Mouse (Mus musculus) testis, adult 2 months (tissue): ENCODE results near the gene Tubgcp4. TPM values are rescaled to one million over a fixed set of nuclear protein-coding genes. Genes with fewer than 3 reads are reported as not detected.

ENCODE experiments used
- H3K27ac ChIP-seq: fragments of 200-500 bp; 2 replicates; pipeline ENCODE4 v1.5.1; 2012; ENCODE audit warnings: low read depth, low read length; ENCODE audit not compliant: control insufficient read depth, insufficient read depth
- H3K27me3 ChIP-seq: fragments of 200-500 bp; 2 replicates; pipeline ENCODE4 v1.6.1; 2012; ENCODE audit warnings: mild to moderate bottlenecking, low read length, moderate library complexity; ENCODE audit not compliant: control insufficient read depth, insufficient read depth
- H3K36me3 ChIP-seq: fragments of 200-500 bp; 2 replicates; pipeline ENCODE4 v1.6.1; 2012; ENCODE audit warnings: mild to moderate bottlenecking, low read length; ENCODE audit not compliant: control insufficient read depth, insufficient read depth
- H3K4me1 ChIP-seq: fragments of 200-500 bp; 2 replicates; pipeline ENCODE4 v1.6.1; 2012; ENCODE audit warnings: low read length; ENCODE audit not compliant: control insufficient read depth, insufficient read depth
- H3K4me3 ChIP-seq: fragments of 200-500 bp; 2 replicates; pipeline ENCODE4 v1.5.1; 2012; ENCODE audit warnings: low read depth, mild to moderate bottlenecking, low read length, moderate library complexity, mixed read lengths; ENCODE audit not compliant: control insufficient read depth
- CTCF ChIP-seq: fragments of 200-500 bp; IDR thresholded peaks from 2 replicates; pipeline ENCODE4 v1.5.1; 2012; ENCODE audit warnings: low read depth, mild to moderate bottlenecking, inconsistent platforms, low read length, moderate library complexity; ENCODE audit not compliant: control insufficient read depth, insufficient read depth, insufficient replicate concordance
- POLR2A ChIP-seq: fragments of 200-500 bp; IDR thresholded peaks from 2 replicates; pipeline ENCODE4 v1.6.1; 2012; ENCODE audit warnings: low read depth, mild to moderate bottlenecking, inconsistent platforms, low read length, moderate library complexity; ENCODE audit not compliant: control insufficient read depth
- polyA plus RNA-seq: library from polyadenylated mRNA; depleted of rRNA; stranded (reverse); fragments of >200 nt; gene quantifications from 2 replicates; pipeline ENCODE4 v1.2.3, GENCODE M21; 2012

The Tubgcp4 gene
- polyA plus RNA-seq, 1 experiment, result 36.3 TPM

DNA sequence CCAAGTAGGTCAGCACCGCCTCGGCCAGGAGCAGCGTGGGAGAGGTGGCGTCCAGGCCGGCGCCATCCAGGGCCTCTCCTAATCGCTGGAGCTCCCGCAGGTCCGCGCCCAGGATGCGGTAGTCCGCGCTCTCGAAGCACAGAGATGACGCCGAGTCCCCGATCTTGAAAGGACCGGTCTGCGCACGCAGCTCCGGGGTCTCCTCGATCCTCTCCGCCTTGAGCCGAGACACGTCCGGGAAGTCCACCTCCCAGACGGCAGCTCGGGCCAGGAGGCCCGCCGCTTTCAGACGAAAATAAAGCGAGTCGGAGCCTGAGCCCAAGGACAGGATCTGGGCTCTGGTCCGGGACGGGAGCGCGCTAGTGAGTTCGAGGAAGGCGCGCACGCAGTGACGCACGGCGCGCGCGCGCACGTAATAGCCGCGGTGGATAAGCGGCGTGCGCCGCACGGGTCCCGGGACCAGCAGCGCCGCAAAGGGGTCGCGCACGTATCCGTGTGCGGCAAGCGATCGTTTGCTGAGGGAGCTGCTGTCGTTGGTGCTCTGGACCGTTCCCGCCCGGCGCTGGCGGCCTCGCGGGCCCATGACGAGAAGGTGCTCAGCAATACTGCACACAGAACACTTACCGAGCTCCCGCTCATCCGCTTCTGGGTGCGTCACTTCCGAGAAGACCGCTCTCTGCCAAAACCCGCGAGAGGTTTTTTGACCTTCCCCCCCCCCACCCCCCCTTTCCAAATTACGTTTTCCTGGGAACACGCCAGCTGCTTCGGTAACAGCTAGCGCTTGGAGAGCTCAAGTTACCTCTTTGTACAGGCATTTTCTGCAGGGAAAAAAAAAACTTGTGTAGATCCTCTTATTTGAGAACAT lies 30.2 kb upstream of the Tubgcp4 start, which contains the start of the genes Adal and Lcmt2:
TSS of gene Adal (plus strand) at position 411 of the 865 bp plus-strand sequence.
TSS of gene Lcmt2 (minus strand) at position 636 of the 865 bp plus-strand sequence.
- peaks cover 1% of the 10 kb centered on the region; the same call in 1 of the 2 replicates for H3K36me3 ChIP-seq
- peak; percentile 80 for TF ChIP-seq POLR2A
- TF ChIP-seq CTCF, result no peak

GRCm38 (mm10) chr2:121141216-121142035 lies 29.0 kb upstream of the Tubgcp4 start:
- H3K4me3 ChIP-seq, result peak overlapping the region; percentile 4; the same call in 1 of the 2 replicates
- TF ChIP-seq POLR2A (no peak), CTCF (no peak)
- H3K4me1 ChIP-seq, result peaks cover 13% of the 10 kb centered on the region
- H3K27ac ChIP-seq, result no peak overlapping the region
- H3K36me3 ChIP-seq, result peaks cover 1% of the 10 kb centered on the region; the same call in 1 of the 2 replicates
- no peaks in the 10 kb centered on the region for H3K27me3 ChIP-seq

More for the DNA sequence above, 30.2 kb upstream of the Tubgcp4 start, which contains the start of the genes Adal and Lcmt2:
- Histone ChIP-seq H3K27me3 (no peaks in the 10 kb centered on the region), H3K27ac (peak within 1 kb of the TSS; percentile 82), H3K4me3 (peak within 1 kb of the TSS; percentile 91), H3K4me1 (peaks cover 13% of the 10 kb centered on the region)

GRCm38 (mm10) chr2:121142415-121142814 lies 28.0 kb upstream of the Tubgcp4 start:
- Histone ChIP-seq H3K27ac (no peak overlapping the region), H3K27me3 (no peaks in the 10 kb centered on the region), H3K4me3 (no peak overlapping the region), H3K4me1 (peaks cover 13% of the 10 kb centered on the region), H3K36me3 (peaks cover 1% of the 10 kb centered on the region; the same call in 1 of the 2 replicates)
- TF ChIP-seq POLR2A (no peak), CTCF (no peak)

DNA sequence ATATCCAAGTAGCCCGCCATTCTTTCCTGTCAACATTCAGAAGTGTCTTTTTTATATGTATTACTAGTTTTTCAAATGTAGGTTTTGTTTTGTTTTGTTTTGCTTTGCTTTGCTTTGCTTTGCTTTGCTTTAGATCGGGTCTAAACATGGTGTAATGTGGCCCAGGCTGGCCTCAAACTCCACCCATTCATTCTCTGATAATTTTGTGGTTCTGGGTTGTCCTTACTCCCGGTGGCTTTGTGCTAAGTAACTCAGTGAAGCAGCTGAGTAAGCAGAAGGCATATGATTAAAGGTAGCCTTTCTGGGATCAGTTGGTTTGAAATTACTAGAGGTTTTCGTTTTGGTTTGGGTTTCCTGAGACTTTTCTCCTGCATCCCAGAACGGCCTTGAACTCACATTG lies 20.8 kb upstream of the Tubgcp4 start:
- H3K27ac ChIP-seq, result no peak overlapping the region
- H3K4me3 ChIP-seq, result no peak overlapping the region
- H3K36me3 ChIP-seq, result peaks cover 3% of the 10 kb centered on the region
- no peak for TF ChIP-seq CTCF
- TF ChIP-seq POLR2A, result no peak
- no peaks in the 10 kb centered on the region for H3K4me1 ChIP-seq
- no peaks in the 10 kb centered on the region for H3K27me3 ChIP-seq

DNA sequence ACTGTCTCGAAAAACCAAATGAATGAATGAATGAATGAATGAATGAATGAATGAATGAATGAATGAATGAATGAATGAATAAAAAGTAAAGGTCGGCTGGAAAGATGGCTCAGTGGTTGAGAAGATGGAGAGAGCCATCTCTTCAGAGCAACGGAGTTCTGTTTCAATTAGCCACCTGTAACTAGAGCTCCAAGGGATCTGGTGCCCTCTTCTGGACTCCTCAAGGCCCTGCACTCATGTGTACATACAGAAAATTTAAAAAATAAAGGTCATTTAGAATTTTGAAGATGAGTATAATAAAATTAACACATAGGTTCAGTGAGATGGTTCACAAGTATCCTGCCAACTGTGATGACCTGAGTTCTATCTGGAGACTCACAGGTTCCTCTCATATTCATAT lies 17.4 kb upstream of the Tubgcp4 start:
- Histone ChIP-seq H3K27me3 (no peaks in the 10 kb centered on the region), H3K4me3 (no peak overlapping the region), H3K36me3 (peaks cover 3% of the 10 kb centered on the region), H3K27ac (no peak overlapping the region), H3K4me1 (no peaks in the 10 kb centered on the region)
- no peak for TF ChIP-seq CTCF
- TF ChIP-seq POLR2A, result no peak

DNA sequence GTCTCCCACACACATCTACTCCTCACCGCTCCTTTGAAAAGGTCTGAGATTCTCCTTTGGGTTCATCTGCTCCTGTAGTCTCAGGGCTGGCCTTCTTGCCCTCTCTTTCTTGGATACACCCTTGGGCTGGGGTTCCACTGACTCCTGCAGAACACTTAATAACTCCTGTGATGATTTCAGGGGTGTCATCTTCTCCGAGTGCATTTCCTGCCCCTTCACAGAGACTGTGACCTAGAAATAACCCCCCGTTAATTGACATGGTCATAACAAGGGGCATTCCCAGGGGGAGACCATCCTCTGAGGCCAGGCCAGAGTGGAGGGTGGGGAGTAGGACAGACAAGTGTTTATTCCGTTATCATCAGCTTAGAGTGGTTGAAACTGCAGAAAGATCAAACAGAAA lies 1.3 kb upstream of the Tubgcp4 start:
- peaks cover 5% of the 10 kb centered on the region for H3K4me1 ChIP-seq
- TF ChIP-seq CTCF (no peak), POLR2A (no peak)
- peaks cover 4% of the 10 kb centered on the region; the same call in 1 of the 2 replicates for H3K36me3 ChIP-seq
- H3K27ac ChIP-seq, result no peak overlapping the region
- peak overlapping the region; percentile 42 for H3K4me3 ChIP-seq
- no peaks in the 10 kb centered on the region for H3K27me3 ChIP-seq
